Mouse (Mus musculus) heart, adult 2 months (tissue): ENCODE data around the gene Grwd1. TPM values are rescaled to one million over a fixed set of nuclear protein-coding genes. Genes with fewer than 3 reads are reported as not detected.

Source experiments
- DNase-seq, 2 experiments: peaks; one replicate each; pipeline ENCODE4 v3.0.0; 2021
- H3K27ac ChIP-seq: fragments of 200-600 bp; 2 replicates; pipeline ENCODE4 v1.8.1; 2022
- H3K27me3 ChIP-seq: fragments of 200-500 bp; 2 replicates; pipeline ENCODE4 v1.6.1; 2012; ENCODE audit warnings: mild to moderate bottlenecking, low read length, inconsistent platforms, mixed read lengths; ENCODE audit not compliant: control insufficient read depth, insufficient read depth
- H3K36me3 ChIP-seq: fragments of 200-500 bp; 2 replicates; pipeline ENCODE4 v1.6.1; 2012; ENCODE audit warnings: low read length, inconsistent platforms; ENCODE audit not compliant: control insufficient read depth, insufficient read depth
- H3K4me1 ChIP-seq: fragments of 200-500 bp; 2 replicates; pipeline ENCODE4 v1.6.1; 2011; ENCODE audit warnings: low read length; ENCODE audit not compliant: control insufficient read depth, insufficient read depth
- H3K4me3 ChIP-seq: fragments of 200-600 bp; 2 replicates; pipeline ENCODE4 v1.8.1; 2022
- H3K79me2 ChIP-seq: fragments of 200-500 bp; replicated peaks from 2 replicates; pipeline ENCODE4 v1.6.1; 2012; ENCODE audit warnings: mild to moderate bottlenecking, inconsistent platforms, low read length, moderate library complexity, mixed read lengths; ENCODE audit not compliant: control insufficient read depth, insufficient read depth
- H3K9ac ChIP-seq: fragments of 200-500 bp; 2 replicates; pipeline ENCODE4 v1.6.1; 2012; ENCODE audit warnings: low read depth, mild to moderate bottlenecking, control low read depth, inconsistent platforms, low read length, mixed read lengths
- CTCF ChIP-seq: fragments of 200-600 bp; IDR thresholded peaks from 2 replicates; pipeline ENCODE4 v1.8.1; 2022; ENCODE audit warnings: antibody characterized with exemption, mild to moderate bottlenecking, moderate library complexity
- EP300 ChIP-seq: fragments of 200-500 bp; IDR thresholded peaks from 2 replicates; pipeline ENCODE4 v1.6.1; 2011; ENCODE audit warnings: low read depth, low read length, control low read depth; ENCODE audit not compliant: insufficient read depth
- POLR2A ChIP-seq: fragments of 200-500 bp; IDR thresholded peaks from 2 replicates; pipeline ENCODE4 v1.6.1; 2011; ENCODE audit warnings: mild to moderate bottlenecking, low read depth, low read length, control low read depth; ENCODE audit not compliant: insufficient read depth
- WGBS: fragments of 180-500 bp; shearing (Covaris S2); methylation state at CpG from one replicate; pipeline ENCODE4 v1.1.7; 2018; 5-methylcytosine and 5-hydroxymethylcytosine counted together
- intact Hi-C: fragments of 180-260 bp; cut with DNase I; formaldehyde crosslinking; loops from one replicate; pipeline ENCODE4 v1.15.1; 2025
- polyA plus RNA-seq: library from polyadenylated mRNA; depleted of rRNA; stranded (reverse); fragments of >200 nt; gene quantifications from 2 replicates; pipeline ENCODE4 v1.2.3, GENCODE M21; 2012
- total RNA-seq, 2 experiments: library from RNA; stranded (reverse); gene quantifications; 2 replicates each; pipeline ENCODE4 v1.2.3; 2021

Grwd1 gene
- total and polyA plus RNA-seq, 3 experiments, result 9.4 to 13.1 (median 11.8) TPM

- TF ChIP-seq POLR2A, result no peak
- no peak for TF ChIP-seq CTCF
- no peak for TF ChIP-seq EP300
- Histone ChIP-seq H3K36me3 (no peaks in the 10 kb centered on the region), H3K4me3 (no peak overlapping the region), H3K27me3 (peaks cover 23% of the 10 kb centered on the region), H3K9ac (no peak overlapping the region), H3K27ac (no peak overlapping the region), H3K79me2 (no peaks in the 10 kb centered on the region; the same call in 1 of the 2 replicates), H3K4me1 (peaks cover 4% of the 10 kb centered on the region; the same call in 1 of the 2 replicates)
- no peak for DNase-seq
- intact Hi-C loops, result loop anchor here (10.0 kb wide), 1 partner anchor 202 kb away; the partner anchor contains the start of genes Abcc6 and Nomo1
- WGBS, result 12% methylated on average over 30 of the region's 30 CpGs
Measured at GRCm38 (mm10) chr7:45832428-45832827, 1.7 kb upstream of the Grwd1 start.

- H3K27ac ChIP-seq, result no peak overlapping the region
- H3K36me3 ChIP-seq, result no peaks in the 10 kb centered on the region
- intact Hi-C loops, result loop anchor here (1.0 to 10.0 kb wide), 3 partner anchors 36 to 204 kb away; partner anchors contain the start of genes Abcc6, Nomo1 and Sphk2
- no peaks in the 10 kb centered on the region; the same call in 1 of the 2 replicates for H3K79me2 ChIP-seq
- peak overlapping the region; percentile 70 for H3K4me3 ChIP-seq
- no peak for DNase-seq
- WGBS, result 21% methylated on average over 5 of the region's 5 CpGs
- TF ChIP-seq CTCF, result no peak
- TF ChIP-seq EP300, result no peak
- no peak for TF ChIP-seq POLR2A
- H3K27me3 ChIP-seq, result peaks cover 23% of the 10 kb centered on the region
- H3K9ac ChIP-seq, result no peak overlapping the region
- peaks cover 4% of the 10 kb centered on the region; the same call in 1 of the 2 replicates for H3K4me1 ChIP-seq
Measured at GRCm38 (mm10) chr7:45831128-45831525, 383 bp upstream of the Grwd1 start.

GRCm38 (mm10) chr7:45826631-45827030 is 4.1 kb downstream of the Grwd1 start:
- no peak overlapping the region for H3K9ac ChIP-seq
- H3K36me3 ChIP-seq, result no peaks in the 10 kb centered on the region
- H3K27ac ChIP-seq, result no peak overlapping the region
- WGBS, result 76% methylated on average over 7 of the region's 7 CpGs
- H3K27me3 ChIP-seq, result no peaks in the 10 kb centered on the region
- intact Hi-C loops, result no loop called here
- no peak overlapping the region for H3K4me3 ChIP-seq
- TF ChIP-seq EP300, result no peak
- TF ChIP-seq POLR2A, result no peak
- no peak for TF ChIP-seq CTCF
- H3K4me1 ChIP-seq, result peaks cover 4% of the 10 kb centered on the region; the same call in 1 of the 2 replicates
- no peak for DNase-seq
- no peaks in the 10 kb centered on the region; the same call in 1 of the 2 replicates for H3K79me2 ChIP-seq

- WGBS, result 34% methylated on average over 7 of the region's 7 CpGs
- H3K79me2 ChIP-seq, result no peaks in the 10 kb centered on the region
- DNase-seq, result no peak
Measured at GRCm38 (mm10) chr7:45824598-45824997, 6.1 kb downstream of the Grwd1 start, which contains the start of gene Kcnj14. Kcnj14 (minus strand) TSS chr7:45824782.

GRCm38 (mm10) chr7:45820913-45821312 is 9.8 kb downstream of the Grwd1 start:
- H3K4me3 ChIP-seq, result no peak overlapping the region
- H3K36me3 ChIP-seq, result no peaks in the 10 kb centered on the region
- no peaks in the 10 kb centered on the region for H3K4me1 ChIP-seq
- H3K79me2 ChIP-seq, result no peaks in the 10 kb centered on the region
- no peak for TF ChIP-seq EP300
- no peak for TF ChIP-seq POLR2A
- TF ChIP-seq CTCF, result no peak
- no peak overlapping the region for H3K9ac ChIP-seq
- H3K27me3 ChIP-seq, result no peaks in the 10 kb centered on the region
- no peak overlapping the region for H3K27ac ChIP-seq
- intact Hi-C loops, result no loop called here
- no peak for DNase-seq

More at GRCm38 (mm10) chr7:45824598-45824997, 6.1 kb downstream of the Grwd1 start, which contains the start of gene Kcnj14:
- Histone ChIP-seq H3K4me1 (no peaks in the 10 kb centered on the region), H3K36me3 (no peaks in the 10 kb centered on the region), H3K27ac (no peak within 1 kb of the TSS), H3K4me3 (no peak within 1 kb of the TSS), H3K9ac (no peak within 1 kb of the TSS), H3K27me3 (no peaks in the 10 kb centered on the region)
- intact Hi-C loops, result no loop called here
- TF ChIP-seq CTCF (no peak), POLR2A (no peak), EP300 (no peak)

- 0 out of 2 replicates have a peak, but pooled peaks cover under 1% of the 10 kb centered on the region for H3K4me1 ChIP-seq
- no peak for DNase-seq
- no peak for TF ChIP-seq POLR2A
- TF ChIP-seq CTCF, result no peak
- no peak for TF ChIP-seq EP300
- H3K79me2 ChIP-seq, result no peaks in the 10 kb centered on the region
- H3K27me3 ChIP-seq, result no peaks in the 10 kb centered on the region
- H3K4me3 ChIP-seq, result no peak overlapping the region
- H3K9ac ChIP-seq, result no peak overlapping the region
- intact Hi-C loops, result loop anchor here (10.0 kb wide), 1 partner anchor 1075 kb away; the partner anchor contains the start of gene Vrk3
- WGBS, result 7% methylated on average over 25 of the region's 25 CpGs
- no peak overlapping the region for H3K27ac ChIP-seq
- H3K36me3 ChIP-seq, result no peaks in the 10 kb centered on the region
Measured at GRCm38 (mm10) chr7:45819843-45820242, 10.9 kb downstream of the Grwd1 start.
